Mouse (Mus musculus) cerebellum, adult 9-11 months (tissue): ENCODE data around the gene Krt39.

ENCODE experiments used
- DNase-seq: peaks from one replicate; pipeline ENCODE4 v3.0.0; 2022

Krt39 gene

GRCm38 (mm10) chr11:99521288-99521860, at the start of gene Krt39:
Gene Krt39 (minus strand): TSS chr11:99521338.
- no peak for DNase-seq

- no peak for DNase-seq
These were observed 45.4 kb upstream of the Krt39 start, which contains the start of gene Krtap3-1 for GRCm38 (mm10) chr11:99566530-99566929. Gene Krtap3-1 (minus strand): TSS chr11:99566630.

GRCm38 (mm10) chr11:99562580-99562979, 41.4 kb upstream of the Krt39 start:
- DNase-seq = no peak

- no peak for DNase-seq
These were observed 38.2 kb upstream of the Krt39 start, which contains the start of gene Gm11939 for GRCm38 (mm10) chr11:99559366-99559765. Gene Gm11939 (minus strand): TSS chr11:99559466.

GRCm38 (mm10) chr11:99557976-99558745, 37.0 kb upstream of the Krt39 start:
- DNase-seq = no peak

GRCm38 (mm10) chr11:99556753-99557152, 35.6 kb upstream of the Krt39 start, which contains the start of gene Krtap3-2:
Gene Krtap3-2 (minus strand): TSS chr11:99556853.
- DNase-seq = no peak

GRCm38 (mm10) chr11:99556195-99556594, 35.1 kb upstream of the Krt39 start:
- no peak for DNase-seq

- no peak for DNase-seq
These were observed 29.6 kb upstream of the Krt39 start, which contains the start of gene Krtap3-3 for GRCm38 (mm10) chr11:99550765-99551164. Gene Krtap3-3 (minus strand): TSS chr11:99550865.

GRCm38 (mm10) chr11:99547892-99548291, 26.8 kb upstream of the Krt39 start:
- DNase-seq = no peak

- peak; percentile 41 for DNase-seq
These were observed 18.6 kb upstream of the Krt39 start for GRCm38 (mm10) chr11:99539721-99540120.

- no peak for DNase-seq
These were observed 7.0 kb downstream of the Krt39 start for GRCm38 (mm10) chr11:99514098-99514497.

- no peak for DNase-seq
These were observed 20.9 kb downstream of the Krt39 start for GRCm38 (mm10) chr11:99500095-99500805.

GRCm38 (mm10) chr11:99496460-99496859, 24.7 kb downstream of the Krt39 start:
- no peak for DNase-seq

GRCm38 (mm10) chr11:99494741-99495140, 26.4 kb downstream of the Krt39 start:
- DNase-seq = no peak

GRCm38 (mm10) chr11:99493574-99493850, 27.6 kb downstream of the Krt39 start:
- no peak for DNase-seq

- DNase-seq = no peak
These were observed 28.2 kb downstream of the Krt39 start, which contains the start of gene Krt23 for GRCm38 (mm10) chr11:99492733-99493573. Gene Krt23 (minus strand): TSS chr11:99493137.

- no peak for DNase-seq
These were observed 30.1 kb downstream of the Krt39 start for GRCm38 (mm10) chr11:99491040-99491439.

GRCm38 (mm10) chr11:99490624-99491023, 30.5 kb downstream of the Krt39 start:
- DNase-seq = no peak

- DNase-seq = no peak
These were observed 31.9 kb downstream of the Krt39 start for GRCm38 (mm10) chr11:99489233-99489632.

- no peak for DNase-seq
These were observed 46.2 kb downstream of the Krt39 start for GRCm38 (mm10) chr11:99474981-99475380.

GRCm38 (mm10) chr11:99473433-99473832, 47.7 kb downstream of the Krt39 start:
- DNase-seq = no peak

GRCm38 (mm10) chr11:99472405-99472804, 48.7 kb downstream of the Krt39 start:
- no peak for DNase-seq

GRCm38 (mm10) chr11:99471946-99472345, 49.2 kb downstream of the Krt39 start:
- no peak for DNase-seq
